Mouse (Mus musculus) limb, embryonic 12.5 days (tissue): ENCODE measurements around the gene Slc39a10. TPM values are rescaled to one million over a fixed set of nuclear protein-coding genes. Genes with fewer than 3 reads are reported as not detected.

ENCODE experiments used
- ATAC-seq: fragments of 200-750 bp; cut with Nextera tagmentation; 2 replicates; pipeline ENCODE4 v1.8.0; 2017; ENCODE audit warnings: low read depth, moderate TSS enrichment; ENCODE audit not compliant: insufficient number of reproducible peaks, insufficient read depth, low FRiP score, low TSS enrichment
- H3K27ac ChIP-seq: fragments of 300-500 bp; sonication (generic); 2 replicates; pipeline ENCODE4 v1.5.1; 2016; ENCODE audit warnings: mild to moderate bottlenecking, moderate library complexity
- H3K27me3 ChIP-seq: fragments of 300-500 bp; sonication (generic); 2 replicates; pipeline ENCODE4 v1.6.1; 2016; ENCODE audit warnings: mild to moderate bottlenecking, moderate library complexity
- H3K36me3 ChIP-seq: fragments of 300-500 bp; sonication (generic); 2 replicates; pipeline ENCODE4 v1.6.1; 2016; ENCODE audit warnings: mild to moderate bottlenecking, moderate library complexity
- H3K4me1 ChIP-seq: fragments of 300-500 bp; sonication (generic); replicated peaks from 2 replicates; pipeline ENCODE4 v1.6.1; 2016
- H3K4me2 ChIP-seq: fragments of 300-500 bp; sonication (generic); 2 replicates; pipeline ENCODE4 v1.6.1; 2016; ENCODE audit warnings: mild to moderate bottlenecking, moderate library complexity
- H3K4me3 ChIP-seq: fragments of 300-500 bp; sonication (generic); replicated peaks from 2 replicates; pipeline ENCODE4 v1.5.1; 2016; ENCODE audit warnings: mild to moderate bottlenecking
- H3K9ac ChIP-seq: fragments of 300-500 bp; sonication (generic); replicated peaks from 2 replicates; pipeline ENCODE4 v1.6.1; 2016; ENCODE audit warnings: mild to moderate bottlenecking, moderate library complexity
- H3K9me3 ChIP-seq: fragments of 300-500 bp; sonication (generic); 2 replicates; pipeline ENCODE4 v1.6.1; 2016; ENCODE audit warnings: mild to moderate bottlenecking, moderate library complexity
- WGBS: fragments of 180-500 bp; shearing (Covaris S2); methylation state at CpG from one replicate; pipeline ENCODE4 v1.1.7; 2016; 5-methylcytosine and 5-hydroxymethylcytosine counted together
- polyA plus RNA-seq: library from polyadenylated mRNA; unstranded; fragments of >200 nt; fragmentation: Nextera tagmentation; extraction: Ambion mirVana; gene quantifications from 2 replicates; pipeline ENCODE4 v1.2.1, GENCODE M21; 2016

Gene Slc39a10
- polyA plus RNA-seq, 1 experiment from 2014 or later: 59.6 TPM

- H3K9me3 ChIP-seq: 0 out of 2 replicates have a peak, but pooled peaks cover 4% of the 10 kb centered on the region
- no peaks in the 10 kb centered on the region for H3K36me3 ChIP-seq
- H3K4me2 ChIP-seq: no peak overlapping the region
- no peak overlapping the region for H3K9ac ChIP-seq
- H3K27me3 ChIP-seq: no peaks in the 10 kb centered on the region
- H3K4me1 ChIP-seq: peaks cover 4% of the 10 kb centered on the region
- H3K27ac ChIP-seq: no peak overlapping the region
- 86% methylated on average over 5 of the region's 5 CpGs for WGBS
- no peak for ATAC-seq
- H3K4me3 ChIP-seq: no peak overlapping the region
Observed at GRCm38 (mm10) chr1:46905706-46906105, 13.1 kb upstream of the Slc39a10 start.

GRCm38 (mm10) chr1:46902102-46902683, 9.5 kb upstream of the Slc39a10 start:
- Histone ChIP-seq H3K36me3 (no peaks in the 10 kb centered on the region), H3K27ac (no peak overlapping the region), H3K9me3 (0 out of 2 replicates have a peak, but pooled peaks cover 4% of the 10 kb centered on the region), H3K4me2 (no peak overlapping the region), H3K27me3 (no peaks in the 10 kb centered on the region), H3K9ac (no peak overlapping the region), H3K4me3 (no peak overlapping the region), H3K4me1 (no peaks in the 10 kb centered on the region; the same call in 1 of the 2 replicates)
- no peak for ATAC-seq
- 55% methylated on average over 2 of the region's 2 CpGs for WGBS

- H3K9ac ChIP-seq: no peak overlapping the region
- no peaks in the 10 kb centered on the region for H3K9me3 ChIP-seq
- peak overlapping the region; percentile 13 for H3K27ac ChIP-seq
- no peak overlapping the region for H3K4me2 ChIP-seq
- ATAC-seq: no peak
- 11% methylated on average over 7 of the region's 7 CpGs for WGBS
- H3K36me3 ChIP-seq: no peaks in the 10 kb centered on the region
- no peak overlapping the region for H3K4me3 ChIP-seq
- H3K27me3 ChIP-seq: no peaks in the 10 kb centered on the region
- peaks cover 10% of the 10 kb centered on the region; the same call in 1 of the 2 replicates for H3K4me1 ChIP-seq
Observed at GRCm38 (mm10) chr1:46894281-46894842, 1.7 kb upstream of the Slc39a10 start.

GRCm38 (mm10) chr1:46888726-46889125, 3.9 kb downstream of the Slc39a10 start:
- Histone ChIP-seq H3K4me3 (no peak overlapping the region), H3K4me1 (peaks cover 34% of the 10 kb centered on the region), H3K4me2 (no peak overlapping the region), H3K9ac (no peak overlapping the region), H3K36me3 (no peaks in the 10 kb centered on the region), H3K27me3 (no peaks in the 10 kb centered on the region), H3K27ac (peak overlapping the region; percentile 73), H3K9me3 (no peaks in the 10 kb centered on the region)
- ATAC-seq: peak; percentile 28; the same call in 1 of the 2 replicates
- 21% methylated on average over 4 of the region's 4 CpGs for WGBS

- ATAC-seq: no peak
- peaks cover 34% of the 10 kb centered on the region for H3K4me1 ChIP-seq
- no peak overlapping the region for H3K9ac ChIP-seq
- H3K9me3 ChIP-seq: no peaks in the 10 kb centered on the region
- no peak overlapping the region for H3K4me3 ChIP-seq
- 0 out of 2 replicates have a peak overlapping the region, but pooled peaks have one; percentile 19 for H3K4me2 ChIP-seq
- no peaks in the 10 kb centered on the region for H3K27me3 ChIP-seq
- H3K36me3 ChIP-seq: no peaks in the 10 kb centered on the region
- H3K27ac ChIP-seq: peak overlapping the region; percentile 73
- WGBS: 20% methylated on average over 2 of the region's 2 CpGs
Observed at GRCm38 (mm10) chr1:46888324-46888723, 4.3 kb downstream of the Slc39a10 start.

GRCm38 (mm10) chr1:46887908-46888307, 4.7 kb downstream of the Slc39a10 start:
- Histone ChIP-seq H3K36me3 (no peaks in the 10 kb centered on the region), H3K4me3 (no peak overlapping the region), H3K27me3 (no peaks in the 10 kb centered on the region), H3K27ac (peak overlapping the region; percentile 73; the same call in 1 of the 2 replicates), H3K9ac (no peak overlapping the region), H3K4me2 (0 out of 2 replicates have a peak overlapping the region, but pooled peaks have one; percentile 19), H3K9me3 (no peaks in the 10 kb centered on the region), H3K4me1 (peaks cover 34% of the 10 kb centered on the region)
- 9% methylated on average over 6 of the region's 6 CpGs for WGBS
- ATAC-seq: no peak

GRCm38 (mm10) chr1:46886091-46886490, 6.6 kb downstream of the Slc39a10 start:
- ATAC-seq: no peak
- Histone ChIP-seq H3K4me3 (no peak overlapping the region), H3K9ac (no peak overlapping the region), H3K9me3 (no peaks in the 10 kb centered on the region), H3K27ac (no peak overlapping the region), H3K4me2 (no peak overlapping the region), H3K27me3 (no peaks in the 10 kb centered on the region), H3K36me3 (no peaks in the 10 kb centered on the region), H3K4me1 (peaks cover 34% of the 10 kb centered on the region)
- WGBS: 19% methylated on average over 9 of the region's 9 CpGs

- Histone ChIP-seq H3K9ac (no peak overlapping the region), H3K9me3 (no peaks in the 10 kb centered on the region), H3K36me3 (no peaks in the 10 kb centered on the region), H3K4me3 (no peak overlapping the region), H3K4me1 (peaks cover 34% of the 10 kb centered on the region), H3K27me3 (no peaks in the 10 kb centered on the region), H3K4me2 (no peak overlapping the region), H3K27ac (peak overlapping the region; percentile 50; the same call in 1 of the 2 replicates)
- ATAC-seq: no peak
- 3% methylated on average over 3 of the region's 3 CpGs for WGBS
Observed at GRCm38 (mm10) chr1:46885231-46885630, 7.4 kb downstream of the Slc39a10 start.

- Histone ChIP-seq H3K4me1 (peaks cover under 1% of the 10 kb centered on the region), H3K4me3 (no peak overlapping the region), H3K27ac (no peak overlapping the region), H3K27me3 (no peaks in the 10 kb centered on the region), H3K4me2 (no peak overlapping the region), H3K36me3 (no peaks in the 10 kb centered on the region), H3K9me3 (no peaks in the 10 kb centered on the region), H3K9ac (no peak overlapping the region)
- no peak for ATAC-seq
Observed at GRCm38 (mm10) chr1:46879951-46880350, 12.7 kb downstream of the Slc39a10 start.

- Histone ChIP-seq H3K9ac (no peak overlapping the region), H3K36me3 (no peaks in the 10 kb centered on the region), H3K4me2 (no peak overlapping the region), H3K27ac (no peak overlapping the region), H3K4me1 (no peaks in the 10 kb centered on the region), H3K9me3 (no peaks in the 10 kb centered on the region), H3K4me3 (no peak overlapping the region), H3K27me3 (no peaks in the 10 kb centered on the region)
- no peak for ATAC-seq
- 69% methylated on average over 3 of the region's 3 CpGs for WGBS
Observed at GRCm38 (mm10) chr1:46873770-46874169, 18.9 kb downstream of the Slc39a10 start.

GRCm38 (mm10) chr1:46869788-46870187, 22.9 kb downstream of the Slc39a10 start:
- no peaks in the 10 kb centered on the region for H3K4me1 ChIP-seq
- ATAC-seq: no peak
- H3K27me3 ChIP-seq: no peaks in the 10 kb centered on the region
- H3K4me3 ChIP-seq: no peak overlapping the region
- no peaks in the 10 kb centered on the region for H3K36me3 ChIP-seq
- no peaks in the 10 kb centered on the region for H3K9me3 ChIP-seq
- H3K4me2 ChIP-seq: no peak overlapping the region
- H3K27ac ChIP-seq: no peak overlapping the region
- H3K9ac ChIP-seq: no peak overlapping the region
